Mouse (Mus musculus): ENCODE measurements around the gene Lrg1.

The Lrg1 gene

GRCm38 (mm10) chr17:56136558-56136957 is 14.8 kb upstream of the Lrg1 start:
- DNase-seq (ENCODE audit: low spot score in 2 of 2): no peak

- peak in 1 of 2 experiments; percentile 43 for DNase-seq (ENCODE audit: low spot score in 2 of 2)
These were observed 12.7 kb upstream of the Lrg1 start for GRCm38 (mm10) chr17:56134463-56134971.

- DNase-seq (ENCODE audit: low spot score in 2 of 2): peak in 1 of 2 experiments; percentile 47
These were observed 11.9 kb upstream of the Lrg1 start for GRCm38 (mm10) chr17:56133457-56134363.

- DNase-seq (ENCODE audit: low spot score in 2 of 2): no peak
These were observed 10.9 kb upstream of the Lrg1 start for GRCm38 (mm10) chr17:56132661-56133060.

GRCm38 (mm10) chr17:56131814-56132213 is 10.0 kb upstream of the Lrg1 start:
- DNase-seq (ENCODE audit: low spot score in 2 of 2): peak in 1 of 2 experiments; percentile 72

GRCm38 (mm10) chr17:56131136-56131535 is 9.3 kb upstream of the Lrg1 start:
- DNase-seq (ENCODE audit: low spot score in 2 of 2): no peak

- DNase-seq (ENCODE audit: low spot score in 2 of 2): no peak
These were observed 6.4 kb upstream of the Lrg1 start for GRCm38 (mm10) chr17:56128246-56128645.

GRCm38 (mm10) chr17:56126175-56126574 is 4.4 kb upstream of the Lrg1 start:
- DNase-seq (ENCODE audit: low spot score in 2 of 2): no peak

- DNase-seq (ENCODE audit: low spot score in 2 of 2): no peak
These were observed 3.5 kb upstream of the Lrg1 start for GRCm38 (mm10) chr17:56125276-56125630.

- peak in 1 of 2 experiments; percentile 69 for DNase-seq (ENCODE audit: low spot score in 2 of 2)
These were observed 2.8 kb upstream of the Lrg1 start for GRCm38 (mm10) chr17:56124377-56125275.

- no peak for DNase-seq (ENCODE audit: low spot score in 2 of 2)
These were observed 2.0 kb upstream of the Lrg1 start for GRCm38 (mm10) chr17:56123681-56124340.

- DNase-seq (ENCODE audit: low spot score in 2 of 2): no peak
These were observed 1.4 kb upstream of the Lrg1 start for GRCm38 (mm10) chr17:56123161-56123560.

GRCm38 (mm10) chr17:56119981-56120880 is 1.6 kb downstream of the Lrg1 start:
- no peak for DNase-seq (ENCODE audit: low spot score in 2 of 2)

GRCm38 (mm10) chr17:56119431-56119830 is 2.4 kb downstream of the Lrg1 start:
- no peak for DNase-seq (ENCODE audit: low spot score in 2 of 2)

GRCm38 (mm10) chr17:56117251-56117710 is 4.5 kb downstream of the Lrg1 start, which contains the start of gene Plin5:
Gene Plin5 (minus strand): TSS chr17:56117596.
- peak; percentile 72 to 78 for DNase-seq (ENCODE audit: low spot score in 2 of 2)

- DNase-seq (ENCODE audit: low spot score in 2 of 2): no peak
These were observed 5.6 kb downstream of the Lrg1 start for GRCm38 (mm10) chr17:56116193-56116592.

GRCm38 (mm10) chr17:56112743-56113142 is 9.1 kb downstream of the Lrg1 start:
- no peak for DNase-seq (ENCODE audit: low spot score in 2 of 2)

- no peak for DNase-seq (ENCODE audit: low spot score in 2 of 2)
These were observed 9.9 kb downstream of the Lrg1 start for GRCm38 (mm10) chr17:56111864-56112263.

- no peak for DNase-seq (ENCODE audit: low spot score in 2 of 2)
These were observed 10.8 kb downstream of the Lrg1 start for GRCm38 (mm10) chr17:56111021-56111420.

GRCm38 (mm10) chr17:56110571-56110970 is 11.2 kb downstream of the Lrg1 start:
- peak in 1 of 2 experiments; percentile 70 for DNase-seq (ENCODE audit: low spot score in 2 of 2)

Measured in right cerebral cortex, postnatal 10 days (tissue).